Mouse (Mus musculus): ENCODE data around the gene R3hdm2.

The R3hdm2 gene

DNA sequence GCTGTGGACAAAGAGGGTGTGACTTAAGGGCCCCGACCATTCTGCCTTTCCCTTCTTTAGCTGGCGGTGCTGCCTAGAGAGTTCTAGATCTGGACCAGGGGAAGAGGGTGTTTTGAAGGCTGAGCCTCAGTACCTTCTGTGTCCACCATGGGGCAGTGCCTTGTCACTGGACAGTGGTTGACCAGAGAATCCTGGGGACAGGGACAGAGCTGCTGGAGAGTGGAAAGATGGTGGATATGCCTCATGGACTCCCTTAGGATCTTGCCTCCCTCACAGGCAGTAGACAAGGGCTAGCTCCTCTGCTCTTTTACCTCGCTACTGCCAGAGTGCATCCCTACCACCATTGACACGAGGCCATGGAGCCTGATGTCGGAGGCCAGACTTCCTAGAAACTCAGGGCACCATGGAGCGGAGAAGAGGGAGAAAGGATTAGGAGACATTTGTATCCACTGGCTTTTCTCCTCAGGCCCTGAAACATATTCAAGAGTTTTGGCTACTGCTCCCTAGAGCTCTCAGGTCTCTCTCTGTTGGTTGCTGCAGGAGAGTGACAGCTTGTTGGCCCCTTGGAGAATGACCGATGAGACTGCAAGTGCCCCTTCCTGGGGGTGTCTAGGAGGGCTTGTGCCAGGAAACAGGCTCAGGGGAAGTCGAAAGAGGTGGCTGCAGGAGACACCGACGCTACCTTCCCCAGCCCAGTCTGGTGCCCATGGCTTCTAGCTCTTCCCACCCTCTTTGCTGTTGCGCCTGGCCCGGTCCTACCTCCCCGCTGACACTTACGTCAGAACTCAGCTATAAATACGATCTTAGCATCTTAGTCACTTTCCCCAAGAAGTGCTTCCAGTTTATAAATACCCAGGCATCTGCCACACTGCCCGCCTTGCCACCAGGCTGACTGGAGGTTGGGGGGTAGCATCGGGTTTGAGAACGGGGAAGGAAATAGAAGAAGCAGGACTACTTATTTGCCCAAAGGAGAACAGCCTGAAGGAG lies 25.9 kb upstream of the R3hdm2 start, which contains the start of gene Inhbe:
Inhbe (minus strand) TSS at position 503 of the 987 bp plus-strand sequence.
- DNase-seq (ENCODE audit: low spot score), result no peak

DNA sequence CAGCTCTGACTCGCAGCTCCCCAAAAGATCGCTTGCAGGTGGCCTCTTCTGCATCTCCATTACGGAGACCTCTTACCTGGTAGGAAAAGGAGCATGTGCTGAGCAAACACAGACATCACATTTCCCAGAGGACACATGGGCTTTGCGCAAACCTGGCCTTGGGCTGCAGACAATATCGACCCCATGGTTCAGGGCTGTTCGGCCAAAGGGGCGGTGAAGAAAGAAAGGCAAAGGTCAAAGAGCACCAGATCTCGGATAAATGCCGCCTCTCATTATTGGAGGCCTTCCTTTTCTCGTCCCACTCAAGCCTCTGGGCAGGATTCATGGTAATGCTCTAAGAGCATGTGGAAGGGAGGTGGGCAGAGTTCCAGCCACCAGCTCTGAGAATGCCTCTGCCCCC lies 24.8 kb upstream of the R3hdm2 start:
- DNase-seq (ENCODE audit: low spot score), result no peak

DNA sequence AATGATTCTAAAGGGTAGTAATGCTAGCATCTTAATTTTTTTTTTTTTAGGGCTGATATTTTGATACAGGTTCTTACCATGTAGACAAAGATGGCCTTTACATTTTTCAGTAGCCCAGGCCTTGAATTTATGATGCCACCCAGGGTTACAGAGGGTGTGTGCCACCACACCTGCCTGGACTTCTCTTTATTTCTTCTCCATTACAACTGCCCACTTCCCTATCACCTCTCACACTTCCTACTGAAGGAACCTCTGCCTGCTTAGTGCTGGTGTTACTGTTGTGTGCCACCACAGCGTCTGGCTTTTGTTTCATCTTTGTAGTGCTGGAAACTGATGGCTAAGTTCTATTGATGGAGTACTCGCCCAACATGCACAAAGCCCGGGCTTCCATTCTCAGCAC lies 19.4 kb upstream of the R3hdm2 start:
- no peak for DNase-seq (ENCODE audit: low spot score)

DNA sequence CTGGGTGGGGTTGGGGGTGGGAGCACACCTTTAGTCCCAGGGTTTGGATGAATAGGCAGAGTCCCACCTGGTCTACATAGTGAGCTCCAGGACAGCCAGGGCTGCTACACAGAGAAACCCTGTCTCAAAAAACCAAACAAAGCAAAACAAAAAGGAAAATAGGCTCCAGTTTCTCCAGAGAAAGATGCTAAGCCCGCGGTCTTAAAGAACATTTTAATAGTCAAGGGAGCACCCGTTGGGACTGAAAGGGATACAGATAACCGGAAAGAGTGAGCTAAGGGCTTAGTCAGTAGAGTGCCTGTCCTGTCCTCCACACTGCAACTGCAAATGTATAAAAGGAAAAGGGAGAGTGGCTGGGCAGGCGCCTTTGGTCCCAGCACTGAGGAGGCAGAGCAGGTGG lies 13.0 kb upstream of the R3hdm2 start:
- DNase-seq (ENCODE audit: low spot score), result no peak

DNA sequence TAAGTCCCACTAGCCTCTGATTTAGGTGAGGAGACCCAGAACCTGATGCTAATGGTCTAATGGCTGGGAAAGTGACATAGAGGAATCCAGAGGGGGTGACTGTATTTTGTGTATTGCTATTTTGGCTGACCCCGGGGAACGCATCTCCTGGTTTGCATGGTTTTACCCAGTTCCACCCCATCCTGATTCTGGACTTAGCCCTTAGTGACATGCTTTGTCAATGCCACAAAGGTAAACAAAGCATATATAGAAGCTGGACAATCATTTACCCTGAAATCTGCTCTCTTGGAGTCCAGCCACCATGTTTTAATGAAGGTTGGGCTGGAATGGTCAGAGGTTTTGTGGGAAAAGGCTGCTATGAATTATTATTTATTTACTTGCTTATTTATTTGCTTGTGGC lies 11.9 kb upstream of the R3hdm2 start:
- no peak for DNase-seq (ENCODE audit: low spot score)

DNA sequence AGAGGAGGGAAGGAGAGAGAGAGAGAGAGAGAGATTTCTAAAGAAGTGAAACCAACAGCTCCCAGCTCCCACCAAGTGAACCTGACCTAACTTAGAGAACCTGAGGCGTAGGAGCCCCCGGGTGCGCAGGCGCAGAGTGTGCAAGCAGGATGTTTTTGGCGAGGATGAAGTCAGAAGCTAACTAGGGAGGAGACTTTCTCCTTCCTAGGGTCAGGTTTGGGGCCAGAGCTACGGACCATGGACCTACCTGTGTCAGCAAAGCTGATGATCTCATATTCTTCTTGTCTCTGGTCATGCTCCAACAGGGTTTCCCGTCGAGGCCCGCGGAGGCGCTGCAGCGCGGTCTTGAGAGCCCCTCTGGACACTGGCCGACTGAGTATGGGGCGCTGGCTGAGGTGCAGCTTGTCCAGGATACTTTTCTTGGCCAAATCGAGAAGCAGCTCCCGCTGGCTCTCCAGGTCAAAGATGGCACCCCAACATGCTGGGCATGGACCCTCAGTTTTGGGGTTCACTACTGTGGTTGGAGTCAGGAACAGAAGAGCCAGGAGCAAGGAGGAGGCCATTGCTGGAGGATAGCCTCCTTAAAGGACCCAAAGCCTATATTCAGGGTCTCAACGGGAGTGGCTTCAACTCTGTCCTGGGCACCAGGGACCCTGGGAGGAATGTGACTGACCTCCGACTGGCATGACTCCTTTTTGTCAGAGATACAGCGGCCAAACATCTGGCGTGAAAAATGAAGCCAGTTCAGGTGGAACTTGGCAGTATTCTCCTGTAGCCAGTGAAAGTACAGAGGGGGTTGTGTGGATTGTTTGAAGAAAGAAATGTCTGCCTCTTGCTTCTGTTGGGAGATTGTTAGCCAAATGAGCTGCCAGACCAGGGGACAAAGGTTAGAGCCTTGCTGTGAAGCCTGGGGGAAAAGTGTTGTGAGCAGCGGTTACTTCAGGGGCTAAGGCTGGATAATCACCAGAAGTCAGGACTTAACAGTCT lies 10.0 kb upstream of the R3hdm2 start, which contains the start of gene Inhbc:
Inhbc (minus strand) TSS at position 598 of the 987 bp plus-strand sequence.
- no peak for DNase-seq (ENCODE audit: low spot score)

DNA sequence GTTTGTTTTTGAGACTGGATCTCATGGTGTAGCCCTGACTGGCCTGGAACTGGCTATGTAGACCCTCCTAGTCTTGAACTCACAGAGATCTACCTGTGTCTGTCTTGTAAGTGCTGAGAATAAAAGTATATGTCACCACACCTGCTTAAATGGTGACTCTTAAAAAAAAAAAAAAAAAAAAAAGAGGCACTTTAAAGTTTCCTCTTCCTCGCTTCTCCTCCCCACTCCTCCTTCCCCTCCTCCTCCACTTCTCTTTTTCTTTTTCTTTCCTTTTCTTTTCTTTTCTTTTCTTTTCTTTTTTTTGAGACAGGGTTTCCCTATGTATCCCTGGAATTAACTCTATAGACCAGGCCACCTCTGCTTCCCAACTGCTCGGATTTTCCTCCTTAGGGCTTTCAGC lies 9.1 kb upstream of the R3hdm2 start:
- no peak for DNase-seq (ENCODE audit: low spot score)

DNA sequence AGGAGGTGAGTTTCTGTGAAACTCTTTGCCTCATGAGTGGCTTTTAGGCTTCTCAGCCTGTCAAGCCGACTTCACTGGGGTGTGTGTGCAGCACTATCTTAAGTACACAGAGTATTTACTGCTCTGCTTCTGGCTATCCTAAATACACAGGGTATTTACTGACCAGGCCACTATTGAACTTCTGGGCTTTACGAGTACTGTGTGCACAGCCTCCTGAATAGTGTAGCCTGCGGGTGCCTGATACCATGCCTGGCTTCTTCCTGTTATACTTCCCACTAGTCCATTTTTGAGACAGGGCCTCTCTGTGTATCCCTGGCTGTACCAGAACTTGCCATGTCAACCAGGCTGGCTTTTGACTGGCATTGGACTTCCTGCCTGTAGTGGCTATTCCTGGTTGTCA lies 2.4 kb upstream of the R3hdm2 start:
- no peak for DNase-seq (ENCODE audit: low spot score)

DNA sequence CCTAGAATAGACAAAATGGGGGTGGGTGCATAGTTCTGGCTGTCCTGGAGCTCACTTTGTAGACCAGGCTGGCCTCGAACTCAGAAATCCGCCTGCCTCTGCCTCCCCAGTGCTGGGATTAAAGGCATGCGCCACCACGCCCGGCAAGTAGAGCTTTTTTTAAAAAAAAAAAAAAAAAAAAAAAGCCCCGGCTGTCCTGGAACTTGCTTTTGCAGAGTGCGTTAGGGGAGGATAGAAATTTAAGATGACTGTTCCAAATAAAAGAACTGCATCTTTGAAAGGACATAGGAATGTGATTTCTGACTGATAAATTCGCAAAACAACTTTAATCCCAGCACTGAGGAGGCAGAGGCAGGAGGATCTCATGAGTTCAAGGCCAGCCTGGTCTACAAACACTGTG lies 473 bp upstream of the R3hdm2 start:
- no peak for DNase-seq (ENCODE audit: low spot score)

DNA sequence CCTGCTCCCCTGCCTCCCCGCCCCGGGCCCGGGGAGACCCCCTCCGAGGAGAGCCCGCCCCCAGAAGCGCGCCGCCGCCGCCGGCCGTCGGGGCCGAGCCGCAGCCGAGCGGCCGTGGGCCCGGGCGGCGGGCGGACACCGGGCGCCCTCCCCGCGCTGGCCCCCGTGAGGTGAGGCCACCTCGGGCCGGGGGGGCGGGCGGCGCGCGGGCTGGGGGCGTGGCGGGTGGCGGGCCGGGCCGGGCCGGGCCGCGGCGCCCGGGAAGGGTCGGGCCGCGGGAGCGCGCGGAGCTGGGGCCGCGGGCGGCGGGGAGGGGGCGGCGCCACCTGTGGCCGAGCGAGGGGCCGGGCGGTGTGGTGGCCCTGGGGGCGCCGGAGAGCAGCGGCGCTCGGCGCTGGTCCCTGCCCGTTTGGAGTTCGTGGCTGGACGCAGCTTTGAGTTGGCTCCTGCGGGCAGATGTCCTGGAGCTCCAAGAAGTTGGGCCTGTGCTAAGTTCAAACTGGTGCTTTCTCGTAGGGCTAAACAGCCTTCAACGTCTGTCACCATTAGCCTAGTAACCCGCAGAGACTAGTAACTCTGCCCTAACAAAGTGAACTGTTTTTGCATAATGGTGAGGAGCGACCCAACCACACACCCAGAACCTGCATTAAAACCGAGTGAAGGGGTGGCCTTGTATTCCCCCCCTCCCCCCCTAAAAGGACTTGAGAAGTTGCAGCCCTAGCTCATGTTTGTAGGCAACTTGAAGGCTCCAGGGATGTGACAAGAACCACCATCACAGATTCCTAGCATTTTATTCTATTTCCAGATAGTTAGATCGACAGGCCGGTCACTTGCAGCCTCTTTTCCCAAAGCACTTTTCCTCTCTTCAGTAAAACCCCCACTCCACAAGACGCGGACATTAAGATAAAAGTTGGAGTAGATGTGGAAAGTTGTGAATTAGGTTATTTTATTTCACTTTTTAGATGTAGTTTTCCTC lies 928 bp downstream of the R3hdm2 start:
- peak; percentile 55 for DNase-seq (ENCODE audit: low spot score)

DNA sequence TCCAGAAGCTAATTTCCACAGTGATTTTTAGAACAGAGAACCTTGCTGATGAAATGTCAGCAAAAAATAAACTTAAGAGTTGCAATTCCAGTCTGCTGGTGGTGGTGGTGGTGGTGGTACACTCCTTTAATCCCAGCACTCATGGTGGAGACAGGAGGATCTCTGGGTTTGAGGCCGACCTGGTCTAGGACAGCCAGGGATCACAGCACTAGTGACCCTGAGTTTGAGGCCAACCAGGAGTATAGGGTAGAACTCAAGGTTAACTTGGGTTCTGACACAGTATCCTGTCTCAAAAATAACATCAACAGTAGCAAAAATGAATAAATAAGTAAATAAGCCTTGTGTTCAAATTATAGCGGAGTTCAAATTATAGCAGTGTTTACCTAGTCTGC lies 1.6 kb downstream of the R3hdm2 start:
- DNase-seq (ENCODE audit: low spot score), result no peak

DNA sequence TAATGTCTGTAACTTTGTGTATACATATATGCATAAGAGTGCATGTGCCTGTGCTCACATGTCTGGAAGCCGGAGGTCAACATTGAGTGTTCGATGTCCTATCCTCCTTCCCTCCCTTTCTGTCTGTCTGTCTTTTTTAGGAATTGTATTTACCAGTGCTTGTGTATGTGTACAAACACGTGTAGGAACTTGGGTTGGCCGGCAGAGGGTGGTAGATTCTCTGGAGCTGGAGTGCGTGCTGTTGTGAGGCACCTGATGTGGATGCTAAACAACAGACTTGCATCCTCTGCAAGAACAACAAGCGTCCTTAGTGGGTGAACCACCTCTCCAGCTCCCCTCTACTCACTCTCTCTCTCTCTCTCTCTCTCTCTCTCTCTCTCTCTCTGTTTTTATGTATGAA lies 11.6 kb downstream of the R3hdm2 start:
- no peak for DNase-seq (ENCODE audit: low spot score)

DNA sequence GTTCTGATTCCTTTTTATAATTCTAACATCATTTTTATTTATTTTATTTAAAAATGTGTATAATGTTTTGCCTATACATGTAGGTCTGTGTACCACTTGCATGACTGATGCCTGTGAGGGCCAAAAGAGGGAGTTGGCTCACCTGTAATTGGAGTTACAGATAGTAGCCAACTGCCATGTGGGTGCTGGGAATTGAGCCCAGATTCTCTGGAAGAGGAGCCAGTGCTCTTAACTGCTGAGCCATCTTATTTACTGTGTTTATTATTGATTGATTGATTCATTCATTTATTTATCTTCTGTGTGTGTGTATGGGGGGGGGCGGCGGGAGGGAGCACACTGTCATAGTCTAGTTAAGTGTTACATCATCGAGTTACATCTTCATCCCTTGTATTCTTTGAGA lies 24.6 kb downstream of the R3hdm2 start:
- no peak for DNase-seq (ENCODE audit: low spot score)

DNA sequence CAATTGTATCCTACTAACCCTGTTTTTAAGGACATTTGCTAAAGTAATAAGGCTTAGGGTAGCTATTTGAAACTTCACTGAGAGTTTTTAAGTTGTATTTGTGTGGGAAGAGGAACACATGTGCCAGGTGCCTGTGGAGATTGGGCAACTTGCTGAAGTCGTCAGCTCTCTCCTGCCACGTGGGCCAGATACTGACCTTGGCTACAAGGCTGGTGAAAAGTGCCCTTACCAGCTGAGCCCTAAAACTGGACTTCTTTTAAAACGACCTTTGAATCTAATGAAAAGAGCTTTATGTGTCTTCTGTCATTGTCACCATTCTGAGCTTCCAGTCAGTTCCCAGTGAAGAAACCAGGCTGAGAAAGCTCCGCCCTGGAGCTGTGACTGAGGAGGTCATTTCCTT lies 27.3 kb downstream of the R3hdm2 start:
- no peak for DNase-seq (ENCODE audit: low spot score)

DNA sequence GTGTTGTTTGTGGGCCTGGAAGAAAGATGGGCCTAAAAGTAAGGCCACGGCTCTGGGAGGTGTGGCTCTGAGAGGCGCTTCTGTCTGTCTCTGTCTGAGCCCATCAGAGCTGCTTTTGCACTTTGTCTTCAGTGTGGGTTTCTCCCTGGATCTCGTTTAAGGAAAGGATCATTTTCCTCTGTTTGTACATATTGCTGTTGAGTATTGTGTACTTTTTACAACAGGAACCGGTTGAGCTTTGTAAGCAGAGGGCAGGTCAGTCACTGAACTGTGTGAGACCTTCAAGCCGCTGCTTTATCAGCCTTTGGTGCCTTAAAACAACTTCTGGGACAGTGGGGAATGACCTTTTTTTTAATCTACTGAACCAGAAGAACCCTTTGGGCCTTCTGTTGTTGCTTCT lies 32.0 kb downstream of the R3hdm2 start:
- DNase-seq (ENCODE audit: low spot score), result no peak

DNA sequence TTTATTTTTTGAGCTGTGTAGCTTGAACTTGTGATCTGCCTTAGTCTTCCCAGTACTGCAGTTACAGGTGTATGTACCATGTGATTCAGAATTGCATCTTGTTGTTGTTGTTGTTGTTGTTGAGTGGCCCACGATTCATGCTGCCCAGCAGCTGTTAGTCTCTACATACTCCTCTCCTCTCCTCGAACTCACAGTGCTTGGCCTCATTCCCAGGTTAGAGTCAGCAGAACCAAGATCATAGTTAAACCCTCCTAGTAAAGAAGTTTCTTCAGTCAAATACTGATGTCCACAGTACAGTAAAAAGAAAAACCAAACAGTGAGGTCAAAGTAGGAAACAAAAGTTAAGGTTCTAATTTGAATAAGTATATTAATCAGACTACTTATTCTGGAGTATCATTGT lies 32.6 kb downstream of the R3hdm2 start:
- no peak for DNase-seq (ENCODE audit: low spot score)

DNA sequence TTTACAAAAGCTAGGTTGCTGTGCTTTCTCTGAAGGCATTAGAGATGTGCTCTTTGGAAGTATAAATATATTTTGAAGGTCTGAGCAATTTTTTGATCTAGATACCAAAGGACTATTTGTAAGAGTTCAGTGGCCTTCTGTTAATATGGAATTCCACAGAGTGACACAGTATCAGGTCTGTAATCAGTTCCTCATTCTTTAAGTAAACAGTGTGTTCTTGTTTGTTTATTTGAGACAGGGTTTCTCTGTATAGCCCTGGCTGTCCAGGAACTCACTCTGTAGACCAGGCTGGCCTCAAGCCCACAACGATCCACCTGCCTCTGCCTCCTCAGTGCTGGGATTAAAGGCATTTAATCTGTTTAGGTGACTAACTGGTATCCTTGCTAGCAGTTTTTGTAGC lies 33.5 kb downstream of the R3hdm2 start:
- no peak for DNase-seq (ENCODE audit: low spot score)

DNA sequence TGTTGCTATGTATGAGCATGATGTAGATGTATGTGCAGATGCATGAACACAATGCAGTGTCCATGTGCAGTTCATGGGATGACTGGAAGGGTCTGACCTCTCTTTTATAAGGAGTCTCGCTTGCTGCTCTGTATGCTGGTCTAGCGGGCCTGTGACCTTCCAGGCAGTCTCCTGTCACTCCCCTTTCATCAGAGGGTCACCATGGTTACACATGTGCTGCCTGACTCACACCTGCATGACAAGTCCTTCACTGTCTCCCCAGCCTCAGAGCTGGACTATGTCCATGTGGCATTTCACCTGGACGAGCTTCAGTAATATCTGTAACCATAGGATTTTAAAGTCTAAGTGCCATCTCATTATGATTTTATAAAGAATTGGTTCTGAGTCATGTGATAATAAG lies 34.0 kb downstream of the R3hdm2 start:
- no peak for DNase-seq (ENCODE audit: low spot score)

DNA sequence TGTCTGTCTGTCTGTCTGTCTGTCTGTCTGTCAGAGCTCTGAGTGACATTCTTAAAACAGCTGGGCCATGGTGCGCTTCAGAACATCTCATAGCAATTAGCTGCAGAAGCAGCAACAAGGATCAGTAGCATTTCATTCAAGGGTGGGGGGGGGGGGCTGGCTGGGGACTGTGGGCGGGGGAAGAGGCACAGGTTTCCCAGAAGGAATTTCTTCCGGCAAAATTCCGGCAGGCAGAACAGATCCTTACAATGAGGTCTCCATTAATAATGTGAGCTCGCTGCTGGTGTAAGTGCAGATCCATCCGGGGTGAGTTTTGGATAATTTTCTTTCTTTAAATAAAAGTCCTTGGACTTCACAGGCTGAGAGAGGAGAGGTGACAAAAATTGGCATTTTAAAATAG lies 40.0 kb downstream of the R3hdm2 start:
- DNase-seq (ENCODE audit: low spot score), result no peak

DNA sequence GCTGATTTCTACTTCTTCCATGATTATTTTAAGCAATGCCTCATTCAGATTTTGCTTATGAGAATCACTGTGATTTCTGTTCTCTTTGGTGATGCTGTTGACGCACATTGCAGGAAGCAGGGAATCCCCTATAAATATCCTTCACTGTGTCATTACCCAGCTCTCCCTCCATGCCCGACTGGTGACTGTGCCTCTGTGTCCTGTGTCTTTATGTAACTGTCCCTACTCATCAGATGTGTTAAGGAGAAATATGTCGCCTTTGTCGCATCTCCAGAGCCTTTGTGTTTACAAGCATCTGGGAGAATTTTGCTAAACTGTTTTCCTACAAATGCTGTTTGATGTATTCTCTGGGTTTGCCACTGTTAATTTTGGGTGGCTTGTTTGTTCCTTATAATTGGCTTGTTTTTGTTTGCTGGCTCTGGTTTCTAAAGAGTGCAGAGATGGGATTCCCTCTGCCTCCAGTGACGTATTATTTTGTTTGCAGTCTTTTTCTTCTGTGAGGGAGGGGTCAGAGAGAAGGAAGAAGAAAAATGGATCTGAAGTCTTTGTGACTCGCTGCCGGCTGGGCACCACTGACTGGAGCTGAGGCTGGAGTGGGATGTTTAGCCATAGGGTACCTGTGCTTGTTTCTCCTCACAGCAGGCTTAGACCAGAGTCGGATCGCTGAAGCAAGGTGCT lies 40.7 kb downstream of the R3hdm2 start:
- no peak for DNase-seq (ENCODE audit: low spot score)

DNA sequence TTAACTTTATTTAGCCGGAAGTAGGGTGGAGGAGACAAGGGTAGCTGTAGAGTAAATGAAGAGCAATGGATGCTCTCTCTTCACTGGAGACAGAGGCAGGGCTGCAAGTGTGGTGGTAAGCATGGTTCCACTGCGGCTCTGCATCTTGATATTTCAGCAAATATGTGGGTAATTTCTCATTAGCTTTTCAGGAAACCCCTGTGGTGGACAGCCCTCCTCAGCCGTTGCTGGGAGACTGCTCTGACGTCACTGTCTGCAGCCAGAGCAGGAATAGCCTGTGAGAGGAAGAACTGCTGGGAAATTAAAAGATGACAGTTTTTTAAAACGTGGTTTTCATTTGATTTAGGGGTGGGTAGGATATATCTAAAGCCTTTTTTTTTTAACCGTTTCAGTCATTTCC lies 41.9 kb downstream of the R3hdm2 start:
- peak; percentile 28 for DNase-seq (ENCODE audit: low spot score)

Measured in ovary, postnatal 14 days (tissue).